Mouse (Mus musculus) heart, adult 2 months (tissue): ENCODE results near the gene Slc1a4. TPM values are rescaled to one million over a fixed set of nuclear protein-coding genes. Genes with fewer than 3 reads are reported as not detected.
A peak's percentile ranks its signal among the peaks of the same experiment; 100 is the strongest.

Experiments used
- DNase-seq, 2 experiments: peaks; one replicate each; pipeline ENCODE4 v3.0.0; 2021
- H3K27ac ChIP-seq: fragments of 200-600 bp; 2 replicates; pipeline ENCODE4 v1.8.1; 2022
- H3K27me3 ChIP-seq: fragments of 200-500 bp; 2 replicates; pipeline ENCODE4 v1.6.1; 2012; ENCODE audit warnings: mild to moderate bottlenecking, low read length, inconsistent platforms, mixed read lengths; ENCODE audit not compliant: control insufficient read depth, insufficient read depth
- H3K36me3 ChIP-seq: fragments of 200-500 bp; 2 replicates; pipeline ENCODE4 v1.6.1; 2012; ENCODE audit warnings: low read length, inconsistent platforms; ENCODE audit not compliant: control insufficient read depth, insufficient read depth
- H3K4me1 ChIP-seq: fragments of 200-500 bp; 2 replicates; pipeline ENCODE4 v1.6.1; 2011; ENCODE audit warnings: low read length; ENCODE audit not compliant: control insufficient read depth, insufficient read depth
- H3K4me3 ChIP-seq: fragments of 200-600 bp; 2 replicates; pipeline ENCODE4 v1.8.1; 2022
- H3K79me2 ChIP-seq: fragments of 200-500 bp; replicated peaks from 2 replicates; pipeline ENCODE4 v1.6.1; 2012; ENCODE audit warnings: mild to moderate bottlenecking, inconsistent platforms, low read length, moderate library complexity, mixed read lengths; ENCODE audit not compliant: control insufficient read depth, insufficient read depth
- H3K9ac ChIP-seq: fragments of 200-500 bp; 2 replicates; pipeline ENCODE4 v1.6.1; 2012; ENCODE audit warnings: low read depth, mild to moderate bottlenecking, control low read depth, inconsistent platforms, low read length, mixed read lengths
- CTCF ChIP-seq: fragments of 200-600 bp; IDR thresholded peaks from 2 replicates; pipeline ENCODE4 v1.8.1; 2022; ENCODE audit warnings: antibody characterized with exemption, mild to moderate bottlenecking, moderate library complexity
- EP300 ChIP-seq: fragments of 200-500 bp; IDR thresholded peaks from 2 replicates; pipeline ENCODE4 v1.6.1; 2011; ENCODE audit warnings: low read depth, low read length, control low read depth; ENCODE audit not compliant: insufficient read depth
- POLR2A ChIP-seq: fragments of 200-500 bp; IDR thresholded peaks from 2 replicates; pipeline ENCODE4 v1.6.1; 2011; ENCODE audit warnings: mild to moderate bottlenecking, low read depth, low read length, control low read depth; ENCODE audit not compliant: insufficient read depth
- WGBS: fragments of 180-500 bp; shearing (Covaris S2); methylation state at CpG from one replicate; pipeline ENCODE4 v1.1.7; 2018; 5-methylcytosine and 5-hydroxymethylcytosine counted together
- intact Hi-C: fragments of 180-260 bp; cut with DNase I; formaldehyde crosslinking; loops from one replicate; pipeline ENCODE4 v1.15.1; 2025
- long read RNA-seq: library from polyadenylated mRNA; stranded (forward); transcript quantifications from one replicate; pipeline ENCODE4 v2.0.0, GENCODE M21; 2021
- polyA plus RNA-seq: library from polyadenylated mRNA; depleted of rRNA; stranded (reverse); fragments of >200 nt; gene quantifications from 2 replicates; pipeline ENCODE4 v1.2.3, GENCODE M21; 2012; rRNA removed
- total RNA-seq, 2 experiments: library from RNA; stranded (reverse); gene quantifications; 2 replicates each; pipeline ENCODE4 v1.2.3; 2021

Slc1a4 gene
- 1 to 10 TPM; 1.3 to 1.4 TPM for total RNA-seq
- 1.4 and 2.0 TPM in 2 replicates for polyA plus RNA-seq
- long read RNA-seq, partial matches to known transcripts = 0 of 3 reads
- long read RNA-seq, other reads (novel, unspliced or antisense) = 1 of 3 reads

DNA sequence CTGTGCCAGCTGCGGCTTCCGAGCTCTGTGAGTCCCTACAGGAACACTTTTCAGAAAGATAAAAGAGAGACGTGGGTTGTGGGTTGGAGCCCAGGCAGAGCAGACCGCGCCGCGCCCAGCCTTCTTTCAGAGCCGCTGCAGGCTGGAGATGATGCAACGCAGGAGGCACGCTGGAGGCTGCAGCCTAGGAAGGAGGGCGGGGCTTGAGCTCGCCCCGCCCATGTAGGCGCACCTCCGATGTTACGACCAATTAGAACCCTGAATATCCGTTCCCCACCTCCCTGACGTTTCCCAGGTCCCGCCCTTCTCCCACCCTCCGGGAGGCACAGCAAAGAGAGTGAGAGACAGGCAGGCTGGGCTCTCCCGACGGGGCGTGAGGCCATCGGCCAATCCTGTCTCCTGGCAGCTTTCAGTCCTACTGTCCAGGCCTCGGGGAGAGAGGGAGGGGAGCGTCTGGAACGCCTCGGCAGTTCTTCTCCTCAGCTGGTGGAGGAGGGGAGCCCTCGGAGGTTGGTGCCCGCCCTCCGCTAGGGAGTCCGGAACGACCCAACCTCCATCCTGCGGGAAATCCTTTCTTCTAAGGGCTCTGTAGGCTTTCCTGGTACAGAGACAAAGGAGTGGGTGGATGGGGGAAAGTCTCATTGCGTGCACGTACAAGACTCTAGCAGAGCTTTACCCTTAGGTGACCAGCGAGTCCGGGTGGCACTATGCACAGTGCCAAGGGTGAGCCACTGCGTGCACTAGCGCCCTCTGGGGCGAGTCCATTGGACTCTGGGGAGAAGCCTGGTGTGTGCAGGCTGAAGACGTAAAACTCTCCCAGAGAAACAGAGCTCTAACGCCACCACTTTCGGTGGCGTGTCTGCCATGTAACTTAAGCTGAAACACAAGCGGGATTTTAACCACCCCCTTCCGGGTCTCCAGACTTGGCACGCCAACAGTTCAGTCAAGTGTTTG lies at the start of gene Slc1a4:
Gene Slc1a4, minus strand, starts transcription at position 153 of the 954 bp plus-strand sequence.
- H3K79me2 ChIP-seq = no peaks in the 10 kb centered on the region
- under 1% methylated on average over 48 of the region's 48 CpGs for WGBS
- no peaks in the 10 kb centered on the region for H3K36me3 ChIP-seq
- TF ChIP-seq POLR2A = peak; percentile 88
- peak; percentile 61; the same call in 1 of the 2 replicates for TF ChIP-seq EP300
- peak; percentile 85 for TF ChIP-seq CTCF
- no peaks in the 10 kb centered on the region for H3K27me3 ChIP-seq
- intact Hi-C loops = loop anchor here (1.0 to 5.0 kb wide), 4 partner anchors 68 to 200 kb away; partner anchors contain the start of gene Rab1a
- no peaks in the 10 kb centered on the region for H3K4me1 ChIP-seq
- H3K9ac ChIP-seq = peak within 1 kb of the TSS; percentile 58
- peak; percentile 91 to 96 for DNase-seq
- H3K4me3 ChIP-seq = peak within 1 kb of the TSS; percentile 78
- peak within 1 kb of the TSS; percentile 91 for H3K27ac ChIP-seq

DNA sequence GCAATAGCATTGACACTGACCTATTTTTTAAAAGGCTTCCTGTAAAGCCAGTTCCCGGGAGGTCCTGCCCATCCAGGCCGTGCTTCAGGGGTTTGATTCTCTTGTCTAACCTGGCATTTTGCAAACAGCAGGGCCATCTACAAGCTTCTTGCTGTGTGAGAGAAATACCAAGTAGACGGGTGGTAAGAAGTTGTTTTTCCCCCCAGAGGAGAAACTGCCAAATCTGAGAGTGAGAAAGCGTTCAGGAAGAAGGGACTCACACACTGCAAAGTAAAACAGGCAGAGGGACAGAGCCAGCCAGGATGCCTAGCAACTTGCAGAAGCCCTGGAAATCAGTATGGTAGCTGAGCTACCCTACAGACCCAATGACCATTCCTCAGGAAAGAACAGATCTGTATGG lies 47.6 kb upstream of the Slc1a4 start:
- Histone ChIP-seq H3K79me2 (no peaks in the 10 kb centered on the region; the same call in 1 of the 2 replicates), H3K4me3 (no peak overlapping the region), H3K36me3 (no peaks in the 10 kb centered on the region), H3K27me3 (peaks cover 7% of the 10 kb centered on the region; the same call in 1 of the 2 replicates), H3K9ac (no peak overlapping the region), H3K27ac (no peak overlapping the region), H3K4me1 (no peaks in the 10 kb centered on the region)
- DNase-seq = no peak
- no peak for TF ChIP-seq POLR2A
- no peak for TF ChIP-seq CTCF
- no peak for TF ChIP-seq EP300
- 69% methylated on average over 4 of the region's 4 CpGs for WGBS
- intact Hi-C loops = no loop called here

- Histone ChIP-seq H3K4me1 (no peaks in the 10 kb centered on the region), H3K9ac (no peak overlapping the region), H3K36me3 (no peaks in the 10 kb centered on the region), H3K4me3 (no peak overlapping the region), H3K27ac (no peak overlapping the region), H3K27me3 (peaks cover 7% of the 10 kb centered on the region; the same call in 1 of the 2 replicates), H3K79me2 (no peaks in the 10 kb centered on the region; the same call in 1 of the 2 replicates)
- TF ChIP-seq EP300 (no peak), CTCF (no peak), POLR2A (no peak)
- 83% methylated on average over 7 of the region's 7 CpGs for WGBS
- no peak for DNase-seq
- intact Hi-C loops = no loop called here
These were observed 44.1 kb upstream of the Slc1a4 start for GRCm38 (mm10) chr11:20376642-20377041.

- Histone ChIP-seq H3K4me1 (no peaks in the 10 kb centered on the region), H3K27ac (no peak overlapping the region), H3K27me3 (no peaks in the 10 kb centered on the region), H3K79me2 (no peaks in the 10 kb centered on the region), H3K36me3 (no peaks in the 10 kb centered on the region), H3K9ac (no peak overlapping the region), H3K4me3 (no peak overlapping the region)
- 45% methylated on average over 8 of the region's 8 CpGs for WGBS
- DNase-seq = peak; percentile 22 to 55
- TF ChIP-seq EP300 (no peak), POLR2A (no peak), CTCF (no peak)
- intact Hi-C loops = no loop called here
These were observed 40.2 kb upstream of the Slc1a4 start for GRCm38 (mm10) chr11:20372616-20373211.

DNA sequence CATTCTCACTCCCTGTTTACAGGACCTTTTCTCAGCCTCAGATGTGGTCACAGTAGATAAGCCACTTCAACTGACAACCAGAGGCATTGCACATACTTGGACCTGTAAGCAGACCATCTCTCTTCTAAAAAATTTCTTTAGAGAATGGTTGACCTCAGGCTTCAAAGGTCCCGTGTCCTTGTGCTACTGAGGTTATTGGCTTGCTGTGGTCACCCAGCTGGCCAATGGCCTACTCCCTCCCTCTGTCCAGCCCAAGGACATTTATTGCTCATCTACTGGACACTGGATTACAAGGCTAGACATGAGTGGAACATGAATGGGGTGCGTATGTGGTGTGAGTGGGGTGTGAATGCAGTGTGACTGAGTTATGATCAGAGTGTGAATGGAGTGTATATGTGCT lies 38.0 kb upstream of the Slc1a4 start:
- 83% methylated on average over 2 of the region's 2 CpGs for WGBS
- intact Hi-C loops = no loop called here
- H3K9ac ChIP-seq = no peak overlapping the region
- DNase-seq = no peak
- H3K4me1 ChIP-seq = no peaks in the 10 kb centered on the region
- H3K36me3 ChIP-seq = no peaks in the 10 kb centered on the region
- H3K79me2 ChIP-seq = no peaks in the 10 kb centered on the region
- no peaks in the 10 kb centered on the region for H3K27me3 ChIP-seq
- H3K27ac ChIP-seq = no peak overlapping the region
- H3K4me3 ChIP-seq = no peak overlapping the region
- TF ChIP-seq CTCF = no peak
- no peak for TF ChIP-seq EP300
- TF ChIP-seq POLR2A = no peak

GRCm38 (mm10) chr11:20366456-20366855 lies 33.9 kb upstream of the Slc1a4 start:
- no peaks in the 10 kb centered on the region for H3K4me1 ChIP-seq
- no peak for TF ChIP-seq CTCF
- no peak for TF ChIP-seq POLR2A
- no peak for TF ChIP-seq EP300
- intact Hi-C loops = no loop called here
- no peaks in the 10 kb centered on the region for H3K36me3 ChIP-seq
- 86% methylated on average over 1 of the region's 1 CpGs for WGBS
- H3K27me3 ChIP-seq = no peaks in the 10 kb centered on the region
- H3K27ac ChIP-seq = no peak overlapping the region
- H3K9ac ChIP-seq = no peak overlapping the region
- no peak overlapping the region for H3K4me3 ChIP-seq
- DNase-seq = no peak
- H3K79me2 ChIP-seq = no peaks in the 10 kb centered on the region
